Mouse (Mus musculus) A20 (cell line): ENCODE results near the gene Gm7030.
"Not testable (repeated sequence)": the region's sequence is repeated elsewhere in the genome, so short reads cannot be mapped to it uniquely, and the experiment has no call there.

ENCODE experiments used
- DNase-seq: peaks from one replicate; pipeline ENCODE4 v3.0.0-alpha.2; 2011; ENCODE audit warnings: low read depth, low spot score

Gene Gm7030

GRCm38 (mm10) chr17:36082519-36083232 is 46.5 kb downstream of the Gm7030 start:
- not testable (repeated sequence) for DNase-seq

GRCm38 (mm10) chr17:36081901-36082300 is 47.3 kb downstream of the Gm7030 start:
- not testable (repeated sequence) for DNase-seq

- peak; percentile 82 for DNase-seq
These were observed 68.4 kb downstream of the Gm7030 start for GRCm38 (mm10) chr17:36060829-36061228.
